Mouse (Mus musculus): ENCODE measurements at regions not wholly inside any gene's neighbourhood (a gene's known extent, or its start where the extent isn't known, plus 50 kb on each side); places are given as distances from the start of the nearest gene placed in this dataset.
"Not testable (repeated sequence)": the region's sequence is repeated elsewhere in the genome, so short reads cannot be mapped to it uniquely, and the experiment has no call there.

DNA sequence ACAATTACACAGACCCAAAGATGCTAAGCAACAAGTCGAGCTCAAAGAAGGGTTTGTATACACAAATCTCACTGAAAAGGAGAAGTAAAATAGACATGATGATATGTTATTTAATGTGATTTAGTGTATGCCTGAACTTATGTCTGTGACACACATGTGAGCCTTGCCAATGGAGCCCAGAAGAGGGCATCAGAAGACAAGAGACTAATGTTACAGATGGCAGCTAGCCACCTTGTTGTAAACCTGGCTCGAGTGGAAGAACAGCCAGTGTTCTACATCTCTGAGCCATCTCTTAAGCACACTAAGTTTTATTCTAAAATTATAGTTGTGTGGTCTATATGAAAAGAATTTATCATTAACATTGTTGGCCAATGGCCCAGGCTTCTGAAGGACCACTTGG, 943.7 kb upstream of the Prmt6 start:
- DNase-seq (ENCODE audit: low spot score), result no peak

DNA sequence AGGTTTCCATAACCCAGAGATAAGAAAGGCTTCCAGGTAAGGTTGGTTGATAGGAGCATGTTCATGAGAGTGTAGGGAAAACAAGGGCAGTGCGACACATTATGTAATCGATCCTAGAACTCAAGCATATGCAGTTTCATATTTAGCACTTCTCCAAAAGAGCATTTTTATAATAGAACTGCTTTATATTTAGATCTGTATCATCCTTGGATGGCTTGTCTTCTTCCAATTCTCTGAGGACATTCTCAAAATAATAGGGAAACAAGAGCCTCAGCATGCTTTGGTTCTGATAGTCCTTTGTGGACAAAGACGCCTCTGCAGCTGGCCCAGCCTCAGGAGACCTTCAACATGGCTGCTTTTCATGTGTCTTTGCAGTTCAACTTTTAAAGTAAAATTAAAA, 915.9 kb upstream of the Prmt6 start:
- DNase-seq (ENCODE audit: low spot score), result no peak

DNA sequence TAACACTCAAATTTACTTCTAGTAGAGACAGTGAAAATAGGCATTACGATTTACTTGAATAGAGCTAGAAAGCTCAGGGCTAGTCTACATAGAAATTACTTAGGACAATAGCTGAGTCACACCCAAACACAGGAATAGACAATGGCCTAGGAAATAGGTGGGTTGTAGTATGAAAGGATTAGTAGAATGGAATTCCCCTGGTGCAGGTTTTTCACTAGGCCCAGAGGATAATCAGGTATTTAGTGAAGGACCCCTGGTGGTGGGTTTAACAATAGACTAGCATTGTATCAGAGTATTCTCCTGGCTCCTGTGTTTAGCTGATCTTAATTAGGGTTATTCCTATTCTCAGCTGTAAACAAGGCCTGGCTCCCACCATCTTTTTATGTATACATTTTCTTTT, 890.4 kb upstream of the Prmt6 start:
- not testable (repeated sequence) for DNase-seq (ENCODE audit: low spot score)

DNA sequence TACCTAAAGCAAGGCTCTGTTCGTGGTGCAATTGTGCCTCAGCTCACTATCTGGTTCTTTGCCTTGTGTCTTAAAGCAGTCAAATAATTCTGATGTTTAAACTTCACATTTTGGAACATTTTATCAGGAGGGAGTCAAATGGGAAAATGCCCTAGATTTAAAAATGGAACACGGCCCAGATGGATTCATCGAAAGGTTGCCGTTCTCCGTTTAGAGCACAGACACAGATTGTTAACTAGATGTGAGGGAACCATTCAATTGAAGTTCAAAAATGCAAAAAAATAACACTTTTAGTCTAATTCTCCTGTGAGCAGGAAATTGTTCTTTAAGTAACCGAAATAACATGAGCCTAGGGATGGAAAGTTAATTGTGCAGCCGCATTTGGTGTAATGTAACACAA, 858.2 kb upstream of the Prmt6 start:
- no peak for DNase-seq (ENCODE audit: low spot score)

DNA sequence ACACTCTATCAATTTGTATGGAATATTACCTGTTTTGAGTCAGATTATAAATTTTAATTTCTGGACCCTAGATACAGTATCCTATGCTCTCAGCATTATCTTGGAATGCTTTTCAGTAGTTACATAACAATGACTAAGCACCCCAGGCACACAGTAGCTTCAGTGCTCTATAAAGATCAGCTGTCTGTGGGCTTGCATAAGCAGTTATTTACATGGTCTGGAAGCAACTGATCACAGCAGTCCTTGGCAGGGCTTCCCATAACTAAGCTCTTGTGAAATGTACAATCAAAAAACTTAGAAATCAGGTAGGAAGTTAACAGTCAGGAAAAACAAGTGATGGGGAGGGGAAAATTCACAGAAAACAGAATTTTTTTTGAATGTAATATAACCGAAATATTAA, 851.8 kb upstream of the Prmt6 start:
- DNase-seq (ENCODE audit: low spot score), result no peak

DNA sequence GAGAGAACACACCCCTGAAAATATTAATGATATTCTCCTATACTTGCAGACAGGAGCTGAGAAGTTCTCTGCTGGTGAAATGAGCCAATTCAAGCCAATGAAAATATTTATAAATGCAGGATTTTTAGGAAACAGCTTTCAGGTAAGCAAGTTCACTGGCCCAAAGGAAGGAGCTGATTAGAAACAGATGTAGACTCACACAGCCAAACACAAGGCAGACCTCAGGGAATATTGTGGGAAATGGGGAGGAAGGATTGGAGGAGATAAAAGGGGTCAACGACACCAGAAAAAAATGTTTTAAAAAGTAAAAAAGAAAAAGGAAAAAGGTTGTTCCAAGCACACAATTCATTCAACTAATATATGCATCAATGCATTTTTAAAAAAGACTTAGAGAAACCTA, 823.5 kb upstream of the Prmt6 start:
- no peak for DNase-seq (ENCODE audit: low spot score)

DNA sequence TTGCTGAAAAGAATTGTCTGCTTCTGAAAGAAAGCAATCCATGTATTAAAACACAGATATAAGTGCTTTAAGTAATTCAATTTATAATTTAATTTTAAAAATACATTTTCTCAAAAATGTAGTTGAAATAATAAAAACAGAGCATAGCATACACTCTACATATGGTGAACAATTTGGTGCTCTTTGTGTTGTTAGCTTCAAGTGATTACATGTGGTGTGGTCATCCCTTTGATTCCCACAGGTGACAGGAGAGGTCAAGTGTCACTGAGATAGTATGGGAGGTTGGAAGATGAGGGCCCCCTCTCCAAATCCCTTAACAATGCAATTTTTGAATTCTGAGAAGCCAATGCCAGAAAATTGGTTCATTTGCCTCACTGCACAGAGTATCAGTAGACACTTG, 819.5 kb upstream of the Prmt6 start:
- no peak for DNase-seq (ENCODE audit: low spot score)

DNA sequence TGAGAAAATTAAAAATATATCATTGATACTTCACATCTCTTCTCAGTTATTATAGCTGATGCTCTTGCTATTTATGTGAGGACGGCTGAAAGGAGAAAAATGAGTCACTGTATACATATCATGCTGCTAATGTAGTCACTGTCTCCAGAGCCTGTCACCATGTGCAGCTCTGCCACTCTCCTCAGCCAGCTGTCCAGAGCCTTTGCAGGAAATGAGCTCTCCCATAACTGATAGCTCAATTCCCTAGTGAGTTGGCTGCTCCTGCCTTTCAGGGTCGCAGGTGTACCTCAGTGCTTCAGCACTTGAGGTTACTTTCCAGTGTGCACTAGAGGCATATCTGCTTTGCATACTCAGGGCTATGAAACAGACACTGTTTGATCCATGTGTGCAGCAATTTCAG, 819.0 kb upstream of the Prmt6 start:
- DNase-seq (ENCODE audit: low spot score), result no peak

DNA sequence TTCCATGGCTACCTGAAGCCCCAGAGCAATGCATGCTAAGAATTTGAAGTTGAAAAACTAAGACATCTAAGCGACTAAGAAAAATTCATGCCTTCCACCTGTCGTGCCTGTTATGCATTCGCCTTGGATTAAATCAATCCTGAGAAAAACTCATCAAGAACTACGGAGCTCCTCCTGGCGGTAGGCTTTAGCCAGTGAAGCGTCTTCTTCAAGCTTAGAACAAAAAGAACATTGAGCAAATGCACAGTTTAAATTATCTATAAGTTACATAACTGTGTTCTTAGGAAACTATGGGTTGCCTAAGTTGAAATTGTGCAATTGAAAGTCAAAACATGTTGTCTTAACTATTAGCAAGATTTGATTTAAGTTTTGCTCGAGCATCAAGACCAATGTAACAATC, 818.4 kb upstream of the Prmt6 start:
- DNase-seq (ENCODE audit: low spot score), result peak; percentile 18

DNA sequence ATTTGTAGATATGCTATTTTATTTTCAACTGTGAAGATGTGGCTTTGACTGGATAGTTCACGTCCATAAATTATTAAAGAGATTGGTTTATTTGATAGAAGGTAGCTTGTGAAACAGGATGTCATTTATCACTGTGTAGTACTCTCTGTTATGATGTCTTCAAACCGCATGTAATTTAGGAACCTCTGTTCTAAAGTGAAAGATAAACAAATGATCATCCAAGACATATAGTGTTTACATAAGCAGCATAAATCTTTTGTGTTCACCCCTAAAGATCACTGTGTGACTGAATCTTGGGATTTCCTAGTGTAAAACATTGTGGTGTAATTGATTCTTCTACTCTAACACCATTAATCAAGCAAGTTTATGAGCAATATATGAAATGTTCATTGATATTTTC, 798.8 kb upstream of the Prmt6 start:
- DNase-seq (ENCODE audit: low spot score), result no peak
